18 mouse cellular contexts compared by ENCODE assay signal in the genomic region with DNA sequence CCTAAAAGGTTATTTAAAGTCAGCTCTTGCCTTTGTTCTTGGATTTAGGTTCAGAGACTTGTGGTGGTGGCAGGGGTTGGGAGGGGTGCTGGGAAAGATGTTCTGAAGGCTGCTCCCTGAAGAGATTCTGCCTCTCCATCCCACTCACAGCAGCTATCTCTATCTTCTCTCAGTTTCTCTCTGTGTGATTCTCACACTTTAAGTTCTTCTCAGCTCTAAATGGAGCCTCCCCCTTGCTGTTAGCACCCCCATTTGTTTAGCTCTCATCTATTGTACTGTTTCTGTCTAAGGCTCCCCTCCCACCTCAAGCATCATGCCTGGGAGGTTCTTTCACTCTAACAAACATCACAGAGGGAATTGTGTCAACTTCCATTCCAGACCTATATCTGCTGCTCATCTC.
DNase-seq lines count a peak whose midpoint lies in the region; ATAC-seq lines count a peak whose summit lies in the region.
"Had no signal": no experiment of that assay in that cellular context is flagged by ENCODE, and none has a peak within 500 bp of the region (broad histone marks: within the 10 kb centered on the region; RNA-seq: fewer than 3 reads in every experiment).

No protein-coding gene starts in this region.

- DNase-seq in frontal cortex, adult 2 months (ENCODE audit: extremely low spot score in 1 of 2, low spot score in 1 of 2) = peak; percentile 35 to 52
- no peak for DNase-seq in frontal cortex, postnatal 25 days (ENCODE audit: low spot score in 2 of 2)
- DNase-seq in left cerebral cortex, adult 11 months (ENCODE audit: low spot score) = peak; percentile 29
- no peak for DNase-seq in left cerebral cortex, postnatal 4 days
- peak; percentile 69 for DNase-seq in brain, adult 2 months (ENCODE audit: low read depth, low spot score)
- DNase-seq: adrenal gland, adult 2 months; adrenal gland, postnatal 14 days; B cell, adult 2 months; cerebellum, adult 11-12 months; cerebellum, adult 8-10 months; cerebellum, postnatal 10 days; cerebellum, postnatal 36 days; embryo, embryonic 11 days; gastrocnemius, postnatal 14 days; heart, adult 18-20 months had no signal

- intact Hi-C loops in left cerebral cortex, postnatal 4 days (cut with DNase I) = no loop called here

- no peak for ATAC-seq in CD4-positive, CD25-positive, alpha-beta regulatory T cell, adult 4 months
- ATAC-seq: forebrain, embryonic 15.5 days; intestine, postnatal 0 days had no signal

Comparison
In these comparisons a context has a peak if more than half of its experiments do, and no peak if none do; other contexts are left out.
1. DNase-seq: peak in frontal cortex, adult 2 months (2 of 2), left cerebral cortex, adult 11 months (single experiment) and brain, adult 2 months (single experiment); none in frontal cortex, postnatal 25 days (0 of 2) and left cerebral cortex, postnatal 4 days (single experiment).